Mouse (Mus musculus) ES-Bruce4 (cell line): ENCODE results near the gene Sox6.

Experiments
- CTCF ChIP-seq: IDR thresholded peaks from one replicate; pipeline ENCODE4 v1.8.1; 2011; ENCODE audit warnings: low read depth, low read length
- EP300 ChIP-seq: IDR thresholded peaks from 2 replicates; pipeline ENCODE4 v1.6.1; 2011; ENCODE audit warnings: low read depth, low read length; ENCODE audit not compliant: insufficient read depth
- POLR2A ChIP-seq: IDR thresholded peaks from one replicate; pipeline ENCODE4 v1.8.1; 2011; ENCODE audit warnings: low read length; ENCODE audit not compliant: insufficient read depth

- TF ChIP-seq CTCF (no peak), POLR2A (no peak), EP300 (no peak)
Measured at GRCm38 (mm10) chr7:115536521-115536920, 502.1 kb downstream of the Sox6 start.
